Mouse (Mus musculus) naive thymus-derived CD4-positive, alpha-beta T cell, adult 2 months (primary cell): Measurements from ENCODE around the gene Gm1113.

Experiments
- DNase-seq: peaks from one replicate; pipeline ENCODE4 v3.0.0-alpha.2; 2011; ENCODE audit warnings: low read depth

The Gm1113 gene

DNA sequence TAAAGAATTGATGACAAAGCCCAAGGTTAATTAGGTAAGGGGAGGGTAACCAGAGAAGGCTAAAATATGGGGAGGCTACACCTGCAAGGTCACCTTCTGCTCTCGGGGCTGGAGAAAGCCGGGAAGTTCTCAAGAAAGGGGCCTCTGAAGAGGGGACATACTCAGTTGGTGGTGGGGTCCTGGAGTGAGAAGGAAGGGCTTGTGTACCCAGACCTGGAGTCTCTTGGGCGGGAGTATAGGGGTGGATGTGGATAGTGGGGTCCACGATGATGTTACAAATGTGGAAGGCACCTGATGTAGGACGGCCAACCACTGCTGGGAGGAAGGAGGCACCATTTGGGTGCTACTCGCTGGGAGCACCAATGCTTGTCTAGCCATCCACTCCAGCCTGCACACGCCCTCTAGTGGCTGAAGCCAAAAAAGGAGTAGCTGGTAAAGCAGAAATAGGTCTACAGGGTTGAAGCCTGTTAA lies 5.9 kb upstream of the Gm1113 start:
- DNase-seq, result peak; percentile 80

DNA sequence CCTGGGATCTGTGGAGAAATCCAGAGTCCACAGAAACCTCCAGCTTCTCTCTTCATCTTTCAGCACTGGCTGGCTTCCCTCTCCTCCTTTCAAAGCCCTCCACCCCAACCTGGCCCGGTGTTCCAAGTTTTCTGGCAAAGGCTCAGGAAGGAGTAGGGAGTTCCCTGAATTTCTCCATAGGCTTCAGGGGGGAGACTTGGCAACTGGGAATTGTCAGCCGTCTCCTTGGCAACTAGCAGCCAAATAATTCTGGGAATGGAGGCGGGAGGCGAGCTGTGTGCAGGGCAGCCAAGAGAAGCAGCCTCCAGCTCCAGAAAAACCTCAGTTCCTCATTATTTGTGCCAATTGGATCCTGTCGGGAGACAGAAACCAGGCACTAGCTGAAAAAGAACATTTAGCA lies 5.5 kb upstream of the Gm1113 start:
- no peak for DNase-seq

DNA sequence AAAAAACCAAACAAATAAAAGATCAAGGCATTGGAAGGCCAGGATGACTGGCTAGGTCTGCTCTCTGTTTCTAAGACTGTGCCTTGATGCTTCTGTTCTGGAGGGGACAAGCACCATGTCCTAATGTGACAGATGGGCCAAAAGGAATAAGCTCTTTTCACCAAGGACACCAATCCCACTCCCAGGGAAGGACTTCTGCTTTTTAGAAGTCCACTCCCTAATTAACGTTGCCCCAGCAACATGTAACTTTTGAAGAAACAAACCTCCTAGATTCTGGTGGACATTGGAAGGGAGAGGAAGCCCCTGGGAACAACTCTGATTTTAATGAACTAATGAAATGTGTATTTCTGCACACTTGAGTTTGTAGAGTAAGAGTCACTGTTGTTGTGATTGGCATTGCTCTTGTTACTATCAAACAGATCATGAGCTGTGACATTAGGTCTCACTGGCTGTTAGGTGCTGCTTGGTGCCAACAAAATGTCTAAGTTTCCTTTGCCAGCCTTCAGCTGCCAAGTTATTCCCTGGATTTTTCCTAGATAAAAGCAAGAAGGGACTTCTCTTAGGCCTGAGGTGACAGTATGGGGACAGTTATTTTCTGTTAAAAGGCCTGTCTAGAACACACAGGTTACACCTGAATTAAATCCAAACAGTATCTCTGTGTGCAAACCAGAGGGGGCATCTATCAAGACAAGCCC lies 4.9 kb upstream of the Gm1113 start:
- no peak for DNase-seq

DNA sequence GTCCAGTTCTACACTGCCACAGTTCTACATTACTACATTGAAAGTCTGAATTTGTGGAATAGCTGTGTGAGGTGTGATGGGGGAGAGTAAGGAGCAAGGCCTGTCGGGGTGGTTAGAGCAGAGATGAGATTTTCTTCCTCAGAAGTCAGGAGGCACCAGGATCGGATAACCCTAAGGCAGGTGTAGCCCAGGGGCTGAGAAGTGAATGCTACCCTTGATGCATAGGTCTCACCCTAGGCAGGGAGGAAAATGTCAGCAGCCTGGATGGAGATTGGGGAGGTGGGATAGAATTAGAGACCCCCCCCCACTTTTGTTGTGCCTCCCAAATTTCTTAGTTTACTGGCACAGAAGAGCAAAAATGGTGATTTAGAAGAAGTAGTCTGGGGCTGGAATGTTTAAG lies 4.2 kb upstream of the Gm1113 start:
- no peak for DNase-seq

DNA sequence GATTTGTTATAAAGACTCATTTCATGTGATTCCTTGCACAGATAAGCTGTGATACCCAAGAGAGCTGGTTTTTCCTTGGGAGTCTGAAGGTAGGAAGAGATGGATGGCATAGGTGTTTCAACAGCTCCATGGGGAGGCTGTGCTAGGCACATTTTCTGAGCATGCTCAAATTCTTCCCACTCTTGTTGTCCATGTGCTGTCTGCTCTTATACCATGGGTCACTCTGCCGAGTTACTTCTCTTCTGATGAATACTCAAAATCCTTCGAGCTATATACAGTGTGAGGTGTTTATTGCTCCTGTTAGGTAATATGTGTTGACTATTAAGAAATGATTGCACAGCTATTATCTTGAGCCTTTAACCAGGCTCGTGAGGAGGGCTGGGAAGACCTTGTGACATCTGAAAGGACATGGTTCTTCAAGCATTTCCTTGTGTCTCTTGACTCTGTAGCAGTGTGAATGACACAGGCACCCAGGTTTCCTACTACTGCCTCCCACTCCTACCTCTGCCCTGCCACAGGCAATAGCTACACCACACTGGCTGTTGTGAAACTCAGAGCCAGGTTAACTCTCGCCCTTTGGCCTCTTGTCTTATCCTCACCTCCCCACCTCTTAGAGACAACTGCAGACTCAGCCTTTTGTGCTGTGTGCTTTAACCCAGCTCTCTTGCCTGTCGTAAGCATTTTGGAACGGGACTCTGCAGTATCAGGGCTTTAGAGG lies 2.7 kb upstream of the Gm1113 start:
- no peak for DNase-seq

DNA sequence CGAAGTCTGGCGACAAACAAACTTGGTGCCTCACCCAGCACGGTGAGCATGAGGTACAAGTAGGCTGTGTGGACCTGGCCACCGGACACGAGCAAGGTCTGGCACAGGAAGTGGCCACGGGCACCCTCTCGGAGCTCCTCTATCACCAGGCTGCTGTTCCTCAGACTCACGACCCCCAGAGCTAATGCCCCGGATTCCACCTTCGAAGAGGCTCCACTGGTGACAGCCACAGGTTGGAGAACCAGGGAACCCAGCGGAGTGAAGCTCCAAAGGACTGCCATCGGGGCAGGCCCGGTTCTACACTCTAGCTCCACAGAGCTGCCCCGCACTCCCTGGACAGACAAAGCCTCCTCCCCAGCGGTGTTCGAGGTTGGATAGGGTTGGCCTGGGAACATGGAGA lies 1.4 kb downstream of the Gm1113 start:
- no peak for DNase-seq

DNA sequence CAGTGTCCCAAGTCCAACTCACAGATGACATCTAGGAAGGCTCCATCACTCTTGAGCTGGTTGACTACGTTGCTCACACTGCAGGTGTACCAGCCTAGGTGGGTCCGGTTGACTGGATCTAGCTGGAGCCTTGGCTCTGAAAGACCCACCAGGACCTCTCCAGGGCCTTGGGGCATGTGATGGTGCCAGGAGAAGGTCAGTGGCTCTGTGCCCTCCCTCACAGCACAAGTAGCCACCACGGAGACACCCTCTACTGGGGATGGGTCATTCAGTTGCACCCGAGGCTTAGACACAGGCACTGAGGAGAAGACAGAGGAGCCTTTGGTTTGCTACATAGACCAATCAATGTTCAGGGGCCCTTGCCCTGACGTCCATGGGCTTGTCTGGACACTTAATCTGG lies 1.9 kb downstream of the Gm1113 start:
- DNase-seq, result no peak

DNA sequence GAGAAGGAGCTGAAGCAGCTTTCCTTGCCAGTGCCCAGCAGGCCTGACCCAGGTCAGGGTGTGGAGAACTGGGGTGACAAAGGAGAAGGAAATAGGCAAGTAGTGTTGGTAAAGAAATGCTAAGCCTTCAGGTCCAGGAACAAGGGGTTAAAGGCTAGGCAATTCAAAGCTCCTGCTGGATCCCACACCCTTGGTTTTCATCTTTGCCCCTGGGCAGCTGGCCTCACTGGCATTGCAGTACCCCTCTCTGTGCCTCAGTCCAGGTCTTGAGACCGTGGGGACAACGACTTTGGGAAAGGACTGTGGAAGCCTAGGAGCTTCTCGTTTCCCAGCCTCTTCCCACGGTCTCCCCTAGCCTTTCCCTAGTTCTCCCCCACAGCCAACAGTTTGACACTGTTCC lies 4.2 kb downstream of the Gm1113 start:
- no peak for DNase-seq

DNA sequence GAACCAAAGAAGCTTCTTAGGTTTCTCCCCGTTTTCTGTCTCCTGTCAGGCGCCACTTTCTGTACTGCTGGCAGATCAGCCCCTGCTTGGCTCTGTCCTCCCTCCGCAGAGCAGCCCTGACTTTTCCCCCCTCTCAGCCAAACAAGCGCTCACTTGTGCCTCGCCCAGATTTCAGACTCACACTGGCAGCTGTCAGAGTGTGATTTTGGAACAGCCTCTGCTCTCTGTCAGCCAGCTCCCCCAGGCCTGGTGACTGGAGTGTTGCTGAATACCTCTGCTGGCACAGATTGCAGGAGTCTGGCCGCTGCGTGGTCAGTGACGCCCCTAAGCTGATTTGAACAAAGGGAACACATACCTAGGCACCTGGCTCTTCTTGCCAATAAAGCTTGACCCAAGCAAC lies 9.8 kb downstream of the Gm1113 start:
- DNase-seq, result no peak

DNA sequence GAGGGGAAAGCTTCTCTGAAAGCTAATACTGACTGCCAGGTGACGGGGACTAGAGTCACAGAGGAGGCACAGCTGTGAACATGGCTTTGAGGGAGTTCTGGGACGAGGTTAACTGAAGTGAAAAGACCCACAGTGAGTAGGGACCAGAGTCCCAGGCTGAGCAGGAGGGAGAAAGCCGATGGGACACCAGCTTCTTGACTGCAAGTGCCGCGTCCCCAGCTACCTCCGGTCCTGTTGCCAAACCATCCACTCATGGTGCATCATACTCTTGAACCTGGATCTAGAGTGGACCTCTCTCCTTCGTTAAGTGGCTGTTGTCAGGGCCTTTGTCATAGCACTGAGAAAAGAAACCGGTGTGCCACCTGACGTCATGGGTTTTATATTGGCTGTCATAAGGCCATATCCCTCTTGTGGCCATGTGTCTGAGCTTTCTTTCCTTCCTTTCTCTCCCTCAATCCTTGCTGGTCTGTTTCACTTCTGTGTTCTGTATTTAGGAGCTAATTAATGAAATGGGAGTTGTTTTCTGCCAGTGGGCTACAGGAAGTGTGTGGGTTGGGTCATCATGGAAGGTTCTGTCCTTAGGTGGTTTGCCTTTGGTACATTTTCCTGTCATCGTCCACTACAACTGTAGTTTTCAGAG lies 15.6 kb downstream of the Gm1113 start:
- DNase-seq, result no peak

DNA sequence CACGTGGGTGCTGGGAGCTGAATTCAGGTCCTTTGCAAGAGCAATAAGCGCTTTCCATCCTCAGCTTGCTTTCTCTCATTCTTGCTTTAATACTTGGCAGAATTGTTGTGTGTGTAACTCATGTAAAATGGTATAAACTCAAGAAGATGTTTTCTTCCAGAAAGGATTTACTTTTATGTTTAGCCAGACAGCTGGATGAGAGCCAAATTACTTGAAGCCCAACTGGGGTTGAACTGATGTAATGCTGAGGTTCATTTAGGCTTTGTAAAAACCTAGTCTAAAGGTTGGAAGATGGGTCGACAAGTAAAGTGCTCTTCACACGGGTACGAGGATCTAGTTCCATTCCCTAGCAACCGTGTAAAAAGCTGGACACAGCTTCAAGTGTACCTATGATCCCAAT lies 18.1 kb downstream of the Gm1113 start:
- no peak for DNase-seq

DNA sequence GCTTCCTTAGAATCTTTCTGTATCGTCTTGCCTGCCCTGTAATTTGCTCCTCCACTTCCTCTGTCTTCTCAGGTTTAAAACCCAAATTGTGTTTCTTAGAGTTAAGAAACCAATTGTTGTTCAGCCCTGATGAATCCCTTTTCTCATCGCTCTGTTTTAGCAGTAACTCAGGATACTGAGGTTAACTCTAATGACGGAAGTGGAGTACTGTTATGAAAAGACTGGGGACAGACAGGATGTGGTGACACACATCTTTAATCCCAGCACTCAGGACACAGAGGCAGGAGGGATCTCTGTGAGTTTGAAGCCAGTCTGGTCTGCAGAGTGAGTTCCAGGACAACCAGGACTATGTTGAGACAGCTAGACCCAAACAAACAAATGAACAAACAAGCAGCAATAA lies 22.6 kb downstream of the Gm1113 start:
- peak; percentile 57 for DNase-seq

DNA sequence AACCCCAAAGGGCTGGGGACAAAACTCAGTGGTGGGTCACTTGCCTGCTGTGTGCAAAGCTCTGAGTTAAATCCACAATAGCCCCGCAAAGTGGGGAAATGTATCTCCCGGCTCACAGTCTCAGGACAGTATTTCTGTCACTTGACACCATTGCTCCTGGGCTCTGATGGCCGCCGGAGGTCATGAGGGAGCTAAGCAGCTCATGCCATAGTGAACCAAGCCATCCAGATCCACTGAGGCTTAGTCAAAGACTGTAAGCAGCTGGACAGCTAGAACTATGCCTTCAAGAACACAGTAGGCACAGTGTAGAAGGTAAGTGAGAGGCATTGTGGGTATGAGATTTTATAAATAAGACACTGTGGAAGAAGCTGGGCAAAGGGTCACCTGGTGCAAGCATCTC lies 23.1 kb downstream of the Gm1113 start:
- DNase-seq, result no peak

DNA sequence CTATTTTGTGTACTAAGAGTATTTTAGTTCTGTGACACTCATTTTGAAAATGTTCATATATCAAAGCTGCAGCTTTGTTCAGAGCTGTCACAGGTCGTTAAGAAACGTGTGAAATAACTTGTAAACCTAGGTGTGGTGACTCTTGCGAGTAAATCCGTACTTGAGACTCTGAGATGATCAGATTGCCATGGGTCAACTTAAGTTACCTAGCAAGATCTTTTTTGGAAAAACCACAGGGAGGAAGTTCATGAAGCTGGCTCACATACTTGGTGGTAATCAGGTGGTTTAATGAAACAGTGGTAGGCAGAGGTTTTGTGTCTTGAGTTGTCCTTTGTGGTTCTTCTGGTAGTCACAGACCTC lies 24.4 kb downstream of the Gm1113 start:
- no peak for DNase-seq

DNA sequence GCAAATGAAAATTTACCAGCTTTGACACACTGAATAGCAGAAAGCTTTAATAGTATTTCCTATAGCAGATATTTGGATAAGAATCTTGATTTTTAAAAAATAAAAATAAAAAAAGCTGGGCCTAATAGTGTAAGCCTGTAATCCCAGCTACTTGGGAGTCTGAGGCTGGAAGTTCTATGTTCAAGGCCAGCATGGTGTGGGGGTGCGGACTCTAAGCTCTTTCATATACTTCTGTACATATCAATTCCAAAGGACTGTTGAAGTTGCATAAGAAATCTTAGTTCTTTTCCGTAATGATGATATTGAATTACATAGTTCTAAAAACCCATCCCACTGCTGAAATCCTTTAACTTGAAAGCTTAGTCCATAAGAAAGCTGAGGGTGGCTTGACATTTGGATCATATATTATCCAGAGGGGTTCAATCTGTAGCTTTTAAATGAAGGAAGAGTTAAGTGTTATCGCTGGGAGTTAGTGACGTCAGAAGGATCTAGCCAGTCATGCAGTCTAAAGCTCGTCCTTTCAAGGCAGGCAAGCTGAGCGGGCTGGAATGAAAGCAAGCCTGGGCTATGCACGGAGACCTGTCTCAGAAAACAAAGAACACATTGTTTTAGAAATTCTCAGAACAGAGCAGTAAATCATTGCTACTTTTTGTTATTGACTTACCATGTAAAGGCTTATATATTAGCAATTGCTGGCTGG lies 24.9 kb downstream of the Gm1113 start:
- no peak for DNase-seq

DNA sequence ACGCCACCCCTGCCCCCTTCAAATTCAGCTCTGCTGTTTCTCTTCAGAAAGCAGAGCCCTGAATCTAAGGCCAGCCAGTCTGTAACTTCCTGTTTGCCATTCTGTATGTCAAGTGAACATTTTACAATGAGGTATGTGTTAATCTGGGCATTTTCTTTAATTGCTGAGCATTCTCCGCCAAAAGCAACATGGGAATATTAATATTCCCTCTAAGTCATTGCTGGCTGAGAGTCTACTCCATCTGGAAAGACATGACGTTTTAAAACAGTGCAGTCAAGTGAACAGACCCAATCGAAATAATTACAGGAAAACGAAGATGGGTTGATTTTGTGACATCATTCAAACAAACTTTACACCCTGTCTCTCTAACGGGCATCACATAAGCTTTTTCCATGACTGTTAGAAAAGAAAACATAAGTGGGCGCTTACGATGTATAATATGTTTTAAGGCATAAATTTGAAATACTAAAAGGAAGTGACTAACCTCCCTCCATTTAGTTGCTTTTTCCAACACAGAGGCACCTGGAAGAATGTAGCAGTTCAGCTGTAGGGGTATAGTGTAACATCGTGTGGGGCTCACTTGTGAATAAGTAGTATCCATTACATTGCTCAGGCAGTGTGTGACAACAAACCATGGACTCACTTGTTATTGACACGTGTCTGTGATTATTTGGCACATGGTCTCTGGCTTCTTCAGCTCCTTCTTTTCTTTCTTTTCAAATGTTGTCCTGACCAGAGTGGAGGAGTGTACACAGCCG lies 26.8 kb downstream of the Gm1113 start:
- DNase-seq, result no peak

DNA sequence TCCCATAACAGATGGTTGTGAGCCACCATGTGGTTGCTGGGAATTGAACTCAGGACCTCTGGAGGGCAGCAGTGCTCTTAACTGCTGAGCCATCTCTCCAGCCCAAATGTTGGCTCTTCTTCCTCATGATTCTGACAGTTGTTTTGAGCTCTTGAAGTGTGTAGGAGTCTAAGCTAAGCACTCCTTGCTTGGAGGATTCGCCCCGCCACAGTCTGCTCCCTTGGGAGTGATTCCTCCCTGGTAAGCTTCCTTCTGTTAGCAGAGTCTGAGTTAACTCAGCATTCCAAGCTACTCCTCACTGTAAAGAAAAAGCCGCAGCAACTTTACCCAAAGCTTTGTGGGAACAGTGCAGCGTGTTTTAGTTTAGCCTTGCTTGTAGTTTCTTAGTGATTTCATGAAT lies 29.6 kb downstream of the Gm1113 start:
- DNase-seq, result no peak

DNA sequence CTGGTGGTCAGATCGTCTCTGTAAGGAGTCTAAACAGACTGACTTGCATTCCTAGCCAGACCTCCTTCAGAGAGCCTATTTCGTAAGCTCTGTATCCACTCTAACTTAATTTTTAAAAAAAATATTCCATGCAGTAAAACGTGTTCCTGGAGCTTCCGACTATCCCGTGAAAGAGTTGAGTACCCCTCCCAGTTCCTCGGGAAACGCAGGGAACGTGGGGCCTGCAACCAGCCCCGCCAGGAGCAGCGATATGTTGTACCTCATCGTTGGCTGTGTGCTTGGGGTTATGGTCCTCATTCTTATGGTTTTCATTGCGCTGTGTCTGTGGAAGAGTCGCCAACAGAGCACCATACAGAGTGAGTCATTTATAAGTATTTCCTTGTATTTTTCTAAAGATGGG lies 31.5 kb downstream of the Gm1113 start:
- no peak for DNase-seq

DNA sequence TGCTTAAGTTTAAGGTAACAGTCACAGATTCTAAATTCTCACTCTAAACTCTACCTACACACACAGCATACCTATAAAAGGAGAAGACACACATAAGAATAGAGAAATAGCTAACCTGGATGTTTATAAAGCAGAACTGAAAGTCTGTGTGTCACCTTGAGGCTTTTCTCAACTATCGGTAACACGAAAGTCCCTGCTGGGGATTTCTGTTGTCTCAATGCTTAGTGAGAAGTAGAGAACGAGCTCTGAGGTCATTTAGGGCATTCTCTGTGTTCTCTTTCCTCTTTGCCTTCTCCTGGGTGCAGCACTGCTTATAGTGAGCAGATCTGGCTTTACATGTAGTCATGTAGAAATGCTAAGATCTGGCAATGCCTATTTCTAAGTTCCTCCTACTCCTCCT lies 34.1 kb downstream of the Gm1113 start:
- no peak for DNase-seq

DNA sequence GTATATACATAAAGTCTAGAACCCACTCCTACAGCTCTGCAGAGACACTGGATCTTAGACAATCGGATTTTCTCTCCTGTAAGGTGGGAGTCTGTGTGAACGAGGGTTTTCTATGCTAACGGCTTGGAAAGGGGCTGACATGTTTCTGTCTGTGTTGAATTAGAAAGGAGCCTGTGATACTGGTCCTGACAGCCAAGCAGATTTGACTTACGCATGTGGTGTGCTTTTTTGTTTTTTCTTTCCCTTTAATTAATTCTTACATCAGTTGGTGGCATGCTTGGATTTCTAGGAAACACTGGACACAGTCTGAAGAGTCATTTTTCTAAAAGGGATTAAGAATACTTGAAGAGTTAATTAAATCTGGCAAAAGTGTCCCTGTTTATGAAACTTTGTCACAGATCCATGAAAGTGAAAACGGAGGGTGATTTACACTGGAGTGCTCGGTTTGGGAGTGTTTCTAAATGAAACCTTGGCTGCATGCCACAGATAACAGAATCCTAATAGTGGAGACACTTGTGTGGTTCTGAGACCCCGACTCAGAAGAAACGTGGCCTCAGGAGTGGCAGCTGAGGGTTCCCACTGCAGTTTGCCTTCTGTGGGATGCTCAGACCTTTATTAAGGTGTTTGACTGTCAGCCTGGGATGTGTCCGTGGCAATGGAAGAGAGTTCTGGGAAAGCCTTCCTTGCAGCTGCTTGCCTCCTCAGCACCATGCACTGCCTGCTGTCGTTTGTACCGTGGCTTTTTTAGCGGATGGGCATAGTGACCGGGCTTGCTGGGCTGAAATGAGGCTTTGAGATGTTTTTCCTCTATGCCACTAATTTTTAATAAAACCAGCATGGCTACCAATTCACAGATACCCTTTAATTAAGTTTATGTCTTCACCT lies 35.8 kb downstream of the Gm1113 start:
- no peak for DNase-seq

DNA sequence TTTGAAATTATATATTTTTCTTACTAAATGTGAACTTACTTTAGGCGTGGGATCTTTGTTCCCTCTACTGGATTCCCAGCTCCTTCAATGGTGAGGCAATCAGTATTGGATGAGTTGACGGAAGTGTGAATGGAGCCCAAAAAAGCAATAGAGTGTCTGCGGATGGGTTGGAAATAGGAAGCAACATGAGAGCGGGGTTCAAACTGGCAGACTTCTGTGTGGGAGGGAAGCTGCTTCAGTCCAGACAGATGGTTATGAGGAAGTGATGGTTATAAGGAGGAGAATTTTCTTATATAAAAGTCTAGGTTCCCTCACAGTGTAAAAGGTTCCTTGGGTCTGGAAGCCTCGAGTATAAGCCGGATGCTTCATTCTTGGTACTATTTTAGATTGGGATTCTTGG lies 38.6 kb downstream of the Gm1113 start:
- no peak for DNase-seq
